Mouse (Mus musculus) midbrain, postnatal 0 days (tissue): ENCODE results near the gene Lrrc8d. TPM values are rescaled to one million over a fixed set of nuclear protein-coding genes. Genes with fewer than 3 reads are reported as not detected.

ENCODE experiments used
- ATAC-seq: fragments of 200-750 bp; cut with Nextera tagmentation; 2 replicates; pipeline ENCODE4 v1.8.0; 2017; ENCODE audit warnings: moderate number of reproducible peaks, mild to moderate bottlenecking, moderate TSS enrichment, moderate library complexity; ENCODE audit not compliant: low FRiP score
- DNase-seq: peaks from one replicate; pipeline ENCODE4 v3.0.0-alpha.2; 2015; ENCODE audit warnings: low spot score
- H3K27ac ChIP-seq: fragments of 300-500 bp; sonication (generic); 2 replicates; pipeline ENCODE4 v1.5.1; 2014; ENCODE audit warnings: low read depth, mild to moderate bottlenecking, low read length, mixed read lengths
- H3K27me3 ChIP-seq: fragments of 300-500 bp; sonication (generic); 2 replicates; pipeline ENCODE4 v1.6.1; 2014; ENCODE audit warnings: low read length, control low read depth, mixed read lengths; ENCODE audit not compliant: insufficient read depth
- H3K36me3 ChIP-seq: fragments of 300-500 bp; sonication (generic); 2 replicates; pipeline ENCODE4 v1.6.1; 2014; ENCODE audit warnings: low read length, control low read depth, mixed read lengths; ENCODE audit not compliant: insufficient read depth
- H3K4me1 ChIP-seq: fragments of 300-500 bp; sonication (generic); 2 replicates; pipeline ENCODE4 v1.6.1; 2014; ENCODE audit warnings: mild to moderate bottlenecking, control low read depth, antibody characterized with exemption, low read length, mixed read lengths; ENCODE audit not compliant: insufficient read depth
- H3K4me2 ChIP-seq: fragments of 300-500 bp; sonication (generic); 2 replicates; pipeline ENCODE4 v1.6.1; 2014; ENCODE audit warnings: low read depth, mild to moderate bottlenecking, low read length, mixed read lengths; ENCODE audit not compliant: poor library complexity, severe bottlenecking
- H3K4me3 ChIP-seq: fragments of 300-500 bp; sonication (generic); 2 replicates; pipeline ENCODE4 v1.5.1; 2014; ENCODE audit warnings: low read depth, mild to moderate bottlenecking, low read length, moderate library complexity
- H3K9ac ChIP-seq: fragments of 300-500 bp; sonication (generic); replicated peaks from 2 replicates; pipeline ENCODE4 v1.6.1; 2014; ENCODE audit warnings: mild to moderate bottlenecking, low read length, moderate library complexity, mixed read lengths; ENCODE audit not compliant: poor library complexity, severe bottlenecking
- H3K9me3 ChIP-seq: fragments of 300-500 bp; sonication (generic); 2 replicates; pipeline ENCODE4 v1.6.1; 2016; ENCODE audit warnings: low read length, control low read depth
- CTCF ChIP-seq: IDR thresholded peaks from 2 replicates; pipeline ENCODE4 v1.5.1; 2016; ENCODE audit warnings: antibody characterized with exemption, mild to moderate bottlenecking
- WGBS: fragments of 180-500 bp; shearing (Covaris S2); extraction: QIAGEN DNeasy Blood & Tissue Kit; methylation state at CpG from one replicate; pipeline ENCODE4 v1.1.7; 2014; 5-methylcytosine and 5-hydroxymethylcytosine counted together
- polyA plus RNA-seq: library from polyadenylated mRNA; unstranded; fragments of >200 nt; fragmentation: Nextera tagmentation; extraction: Ambion mirVana; gene quantifications from 2 replicates; pipeline ENCODE4 v1.2.1, GENCODE M21; 2015
- total RNA-seq: library from RNA; depleted of rRNA; stranded (reverse); fragments of >200 nt; gene quantifications from 2 replicates; pipeline ENCODE4 v1.2.3, GENCODE M21; 2014

Gene Lrrc8d
- total and polyA plus RNA-seq, 2 experiments from 2014 or later = 18.5 to 30.4 TPM

DNA sequence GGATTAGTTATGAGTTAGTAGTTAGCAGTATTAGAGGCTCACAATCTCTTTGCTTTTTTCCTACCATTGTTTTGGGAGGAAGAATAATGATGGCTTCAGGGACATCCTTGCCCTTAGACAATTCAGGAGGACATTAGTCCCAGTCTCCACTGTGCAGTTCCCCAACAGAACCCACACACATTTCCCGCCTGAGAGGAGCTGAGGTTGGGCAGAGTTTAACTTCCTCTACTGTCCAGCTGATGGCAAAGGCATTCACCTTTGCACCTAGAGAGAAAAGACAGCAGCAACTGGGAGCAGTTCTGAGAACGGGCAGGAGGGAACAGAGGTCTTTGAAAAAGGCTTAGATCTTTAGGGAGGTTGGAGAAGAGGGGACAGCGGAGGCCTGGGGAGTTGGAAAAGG is 134.2 kb downstream of the Lrrc8d start:
- ATAC-seq (no peak), DNase-seq (no peak)
- Histone ChIP-seq H3K4me2 (no peak overlapping the region), H3K27me3 (no peaks in the 10 kb centered on the region), H3K9me3 (no peaks in the 10 kb centered on the region), H3K36me3 (no peaks in the 10 kb centered on the region), H3K27ac (no peak overlapping the region), H3K4me1 (no peaks in the 10 kb centered on the region), H3K4me3 (no peak overlapping the region), H3K9ac (no peak overlapping the region)
- TF ChIP-seq CTCF = no peak
- 73% methylated on average over 3 of the region's 3 CpGs for WGBS

DNA sequence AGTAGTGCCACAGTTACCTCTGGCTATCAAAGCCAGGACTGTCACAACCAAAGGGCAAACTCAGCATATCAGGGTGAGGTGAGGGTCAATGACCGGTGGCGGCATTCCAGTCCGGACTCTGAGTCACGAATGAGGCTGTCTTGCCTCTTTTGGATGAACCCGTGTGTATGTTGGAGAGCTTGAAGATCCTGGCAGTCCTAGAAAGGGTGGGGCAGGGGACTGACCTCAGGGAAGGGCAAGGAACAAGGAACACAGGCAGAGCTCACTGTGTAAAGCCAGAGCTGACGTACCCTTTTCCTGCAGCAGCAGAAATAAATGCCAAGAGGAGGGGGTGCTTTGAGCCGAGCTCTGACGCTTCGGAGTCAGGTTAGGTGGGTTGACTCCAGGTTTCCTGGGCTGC is 136.2 kb downstream of the Lrrc8d start:
- Histone ChIP-seq H3K27ac (no peak overlapping the region), H3K4me1 (no peaks in the 10 kb centered on the region), H3K4me3 (no peak overlapping the region), H3K36me3 (no peaks in the 10 kb centered on the region), H3K9ac (no peak overlapping the region), H3K27me3 (no peaks in the 10 kb centered on the region), H3K9me3 (no peaks in the 10 kb centered on the region), H3K4me2 (no peak overlapping the region)
- TF ChIP-seq CTCF = no peak
- ATAC-seq = no peak
- no peak for DNase-seq
- 83% methylated on average over 9 of the region's 9 CpGs for WGBS

DNA sequence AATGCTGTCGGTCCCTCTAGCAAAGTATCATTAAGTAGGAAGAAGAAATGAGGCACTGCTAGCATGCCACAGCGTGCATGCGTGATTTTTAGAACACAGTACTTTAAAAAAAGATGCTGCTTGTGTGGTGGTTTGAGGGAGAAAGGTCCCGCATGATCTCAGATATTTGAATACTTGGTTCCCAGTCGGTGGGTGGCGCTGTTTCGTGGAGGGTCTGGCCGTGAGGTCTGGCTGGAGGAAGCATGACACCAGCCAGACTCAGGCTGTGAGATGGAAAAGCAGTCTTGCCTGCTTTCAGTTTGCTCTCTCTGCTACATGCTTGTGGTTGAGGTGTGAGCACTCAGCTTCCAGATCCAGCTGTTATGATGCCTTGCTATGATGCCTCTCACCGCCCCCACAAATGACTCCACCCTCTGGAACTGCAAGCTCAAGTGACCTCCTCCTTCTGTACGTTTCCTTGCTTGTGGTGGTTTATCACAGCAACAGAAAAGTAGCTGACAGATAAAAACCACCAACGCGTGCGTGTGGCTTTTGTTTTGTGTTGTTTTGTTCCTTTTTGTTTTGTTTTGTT is 140.1 kb downstream of the Lrrc8d start:
- H3K27ac ChIP-seq = no peak overlapping the region
- no peak for TF ChIP-seq CTCF
- no peak for DNase-seq
- H3K9ac ChIP-seq = no peak overlapping the region
- no peak for ATAC-seq
- 77% methylated on average over 13 of the region's 13 CpGs for WGBS
- H3K4me3 ChIP-seq = no peak overlapping the region
- no peaks in the 10 kb centered on the region for H3K4me1 ChIP-seq
- no peaks in the 10 kb centered on the region for H3K36me3 ChIP-seq
- no peaks in the 10 kb centered on the region for H3K9me3 ChIP-seq
- no peaks in the 10 kb centered on the region for H3K27me3 ChIP-seq
- no peak overlapping the region for H3K4me2 ChIP-seq

DNA sequence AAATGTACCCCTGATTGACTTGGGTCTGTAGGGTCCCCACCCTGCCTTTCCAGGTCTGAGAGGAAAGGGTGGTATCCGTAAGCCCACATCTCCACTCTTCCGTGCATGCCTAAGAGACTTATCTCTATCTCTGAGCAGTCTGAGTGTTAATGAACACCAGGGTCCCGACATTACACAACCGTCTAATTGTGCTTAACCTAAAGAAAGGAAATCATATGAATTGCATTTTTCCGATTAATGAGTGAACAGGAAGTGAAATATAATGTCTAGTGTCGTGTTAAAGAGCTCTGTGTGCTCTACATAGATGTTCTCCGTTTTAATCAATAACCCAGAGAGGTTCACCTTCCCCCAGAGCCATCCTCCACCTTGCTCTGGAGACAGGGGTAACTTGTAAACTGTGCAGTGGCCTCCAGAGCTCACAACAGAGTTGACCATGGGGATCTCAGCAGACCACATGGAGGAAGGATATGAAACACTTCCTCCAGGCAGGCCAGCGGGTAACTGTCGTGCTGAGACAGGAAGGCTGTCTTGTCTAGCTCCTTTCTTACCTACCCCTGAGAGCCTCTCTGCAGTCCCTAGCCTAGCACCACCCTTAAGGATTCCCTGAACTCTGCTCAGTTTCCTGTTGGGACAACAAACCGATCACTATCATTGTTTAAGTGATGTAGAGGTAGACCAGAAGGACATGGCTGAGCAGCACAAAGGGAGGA is 144.4 kb downstream of the Lrrc8d start:
- Histone ChIP-seq H3K27me3 (no peaks in the 10 kb centered on the region), H3K4me2 (no peak overlapping the region), H3K9me3 (no peaks in the 10 kb centered on the region), H3K9ac (no peak overlapping the region), H3K36me3 (no peaks in the 10 kb centered on the region), H3K4me3 (no peak overlapping the region), H3K4me1 (no peaks in the 10 kb centered on the region), H3K27ac (no peak overlapping the region)
- ATAC-seq (no peak), DNase-seq (no peak)
- WGBS = 93% methylated on average over 10 of the region's 10 CpGs
- TF ChIP-seq CTCF = no peak

DNA sequence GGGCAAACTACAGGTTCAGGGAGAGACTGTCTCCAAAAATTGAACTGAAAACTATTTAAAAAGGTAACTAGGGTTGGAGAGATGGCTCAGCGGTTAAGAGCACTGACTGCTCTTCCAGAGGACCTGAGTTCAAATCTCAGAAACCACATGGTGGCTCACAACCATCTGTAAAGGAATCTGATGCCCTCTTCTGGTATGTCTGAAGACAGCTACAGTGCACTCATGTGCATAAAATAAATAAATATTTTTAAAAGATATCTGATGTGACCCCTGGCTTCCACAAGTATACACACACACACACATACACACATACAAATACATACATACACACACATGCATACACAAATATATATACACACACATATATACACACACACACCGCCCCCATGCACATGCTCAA is 145.3 kb downstream of the Lrrc8d start:
- ATAC-seq (no peak), DNase-seq (no peak)
- H3K36me3 ChIP-seq = no peaks in the 10 kb centered on the region
- H3K27me3 ChIP-seq = no peaks in the 10 kb centered on the region
- peak; percentile 29; the same call in 1 of the 2 replicates for TF ChIP-seq CTCF
- no peaks in the 10 kb centered on the region for H3K4me1 ChIP-seq
- WGBS = 97% methylated on average over 2 of the region's 2 CpGs
- no peak overlapping the region for H3K4me2 ChIP-seq
- no peak overlapping the region for H3K27ac ChIP-seq
- H3K9me3 ChIP-seq = no peaks in the 10 kb centered on the region
- no peak overlapping the region for H3K9ac ChIP-seq
- no peak overlapping the region for H3K4me3 ChIP-seq

DNA sequence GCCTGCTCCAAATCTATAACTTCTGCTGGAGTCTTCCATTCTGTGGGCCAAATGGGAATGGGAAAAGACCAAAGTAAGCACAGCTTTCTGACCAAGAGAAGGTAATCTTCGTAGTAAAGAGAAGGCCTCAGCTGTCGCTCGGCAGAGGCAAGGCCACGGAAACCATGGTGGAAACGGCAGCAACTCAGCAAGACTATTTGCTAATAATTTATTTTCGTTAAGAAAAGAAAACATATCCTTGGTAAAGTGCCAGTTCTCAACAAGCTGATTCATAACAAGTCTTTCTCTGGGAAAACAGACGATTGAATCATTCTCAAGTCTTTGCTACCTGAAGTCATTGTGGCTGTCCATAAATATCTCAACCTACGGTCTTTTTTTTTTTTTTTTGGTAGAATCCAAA is 148.0 kb downstream of the Lrrc8d start:
- ATAC-seq (no peak), DNase-seq (no peak)
- no peak overlapping the region for H3K9ac ChIP-seq
- no peaks in the 10 kb centered on the region for H3K4me1 ChIP-seq
- H3K4me3 ChIP-seq = no peak overlapping the region
- no peaks in the 10 kb centered on the region for H3K9me3 ChIP-seq
- 81% methylated on average over 8 of the region's 8 CpGs for WGBS
- H3K36me3 ChIP-seq = no peaks in the 10 kb centered on the region
- no peaks in the 10 kb centered on the region for H3K27me3 ChIP-seq
- no peak overlapping the region for H3K27ac ChIP-seq
- TF ChIP-seq CTCF = no peak
- H3K4me2 ChIP-seq = no peak overlapping the region
